Mouse (Mus musculus): ENCODE data around the gene Ccdc62.

DNA sequence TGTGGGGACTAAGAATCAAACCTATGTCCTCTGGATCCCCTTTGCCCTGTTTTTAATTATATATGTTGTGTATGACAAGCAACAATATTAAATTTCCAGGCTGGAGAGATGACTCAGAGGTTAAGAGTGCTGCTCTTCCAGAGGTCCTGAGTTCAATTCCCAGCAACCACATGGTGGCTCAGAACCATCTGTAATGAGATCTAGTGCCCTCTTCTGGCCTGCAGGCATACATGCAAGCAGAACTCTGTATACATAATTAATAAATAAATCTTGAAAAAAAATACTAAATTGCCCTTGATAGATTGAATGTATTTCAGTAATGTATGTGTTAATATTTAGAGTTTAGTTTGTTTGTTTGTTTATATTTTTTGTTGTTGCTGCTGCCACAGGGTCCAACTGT lies 2.4 kb downstream of the Ccdc62 start:
- no peak for TF ChIP-seq CTCF (IDR thresholded peaks at IDR 0.05; ENCODE audit: control insufficient read depth, insufficient read depth, low read length)
- TF ChIP-seq POLR2A (IDR thresholded peaks at IDR 0.05; ENCODE audit: borderline replicate concordance, control insufficient read depth, low read depth, low read length) = no peak
